Mouse (Mus musculus) layer of hippocampus, adult 9-10 months (tissue): Measurements from ENCODE around the gene Gm15085.
"Not testable (repeated sequence)": the region's sequence is repeated elsewhere in the genome, so short reads cannot be mapped to it uniquely, and the experiment has no call there.

ENCODE experiments used
- DNase-seq: peaks from one replicate; pipeline ENCODE4 v3.0.0; 2022; ENCODE audit warnings: low spot score

Gm15085 gene

DNA sequence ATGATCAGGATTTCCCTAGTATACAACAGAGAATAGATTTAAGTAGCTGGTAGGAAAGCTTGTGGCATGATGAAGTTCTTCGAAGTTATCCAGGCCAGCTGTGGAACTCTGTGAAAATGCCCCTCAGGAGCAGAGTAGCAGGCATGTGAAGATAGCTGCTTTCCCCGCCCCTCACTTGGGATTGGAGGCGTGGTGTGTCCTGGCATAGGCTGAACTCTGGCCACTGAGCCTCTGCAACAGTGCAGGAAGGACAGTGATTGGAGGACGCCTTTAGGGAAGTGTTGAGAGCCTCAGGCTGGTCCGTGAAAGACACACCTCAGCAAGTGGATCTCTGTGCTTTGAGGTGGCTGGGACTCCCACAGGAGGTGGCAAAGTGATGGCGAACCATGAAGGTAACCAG is at the start of gene Gm15085:
Gene Gm15085 (plus strand): TSS at position 301 of the 400 bp plus-strand sequence.
- DNase-seq: not testable (repeated sequence)
